Mouse (Mus musculus): ENCODE results near the gene Acvr1c.

- TF ChIP-seq POLR2A (IDR thresholded peaks at IDR 0.05; ENCODE audit: control insufficient read depth, extremely low read depth, insufficient read depth, low read length, poor library complexity) (no peak), CTCF (IDR thresholded peaks at IDR 0.05; ENCODE audit: borderline replicate concordance, control insufficient read depth, extremely low read depth, insufficient read depth, low read length, poor library complexity) (no peak)
Measured at GRCm38 (mm10) chr2:58403481-58403880, 45.8 kb upstream of the Acvr1c start.
